15 mouse cellular contexts compared by ENCODE assay signal in the genomic region with DNA sequence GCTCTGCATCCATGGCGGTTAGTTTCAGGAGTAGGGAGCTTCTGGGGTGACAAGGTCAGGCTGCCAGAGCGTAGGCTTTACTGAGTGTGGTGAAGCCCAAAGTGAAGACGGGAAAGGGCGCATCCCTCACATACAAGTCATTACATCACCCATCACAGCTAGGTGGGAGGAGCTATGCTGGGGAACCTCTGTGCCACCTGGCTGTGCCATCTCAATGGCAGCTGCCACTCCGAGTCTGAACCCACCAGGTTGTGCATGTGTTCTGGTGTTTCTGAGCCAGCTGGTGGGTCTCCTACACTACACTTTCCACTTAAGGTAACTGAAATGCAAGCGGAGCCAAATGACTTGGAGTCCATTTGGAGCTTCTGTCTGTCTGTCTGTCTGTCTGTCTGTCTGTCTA.
"Had no signal": no experiment of that assay in that cellular context is flagged by ENCODE, and none has a peak within 500 bp of the region (broad histone marks: within the 10 kb centered on the region; RNA-seq: fewer than 3 reads in every experiment).

No protein-coding gene starts in this region.

- DNase-seq: lung, adult 18-20 months; lung, embryonic 14.5 days; lung, postnatal 10 days; lung, postnatal 4 days; retina, postnatal 1 day; right cerebral cortex, adult 18-20 months; right cerebral cortex, postnatal 25 days; right cerebral cortex, postnatal 4 days; spleen, adult 18-20 months had no signal

- H3K4me2 ChIP-seq: liver, embryonic 12.5 days; lung, embryonic 14.5 days; midbrain, embryonic 11.5 days; midbrain, embryonic 13.5 days had no signal

- H3K4me3 ChIP-seq: liver, embryonic 12.5 days; midbrain, embryonic 13.5 days; myocyte had no signal

- H3K9ac ChIP-seq: liver, embryonic 12.5 days; liver, embryonic 14.5 days; midbrain, embryonic 13.5 days had no signal

- H3K27ac ChIP-seq: liver, embryonic 12.5 days; liver, embryonic 14.5 days; midbrain, embryonic 13.5 days had no signal

- H3K36me3 ChIP-seq: liver, embryonic 12.5 days; midbrain, embryonic 13.5 days had no signal

- H3K9me3 ChIP-seq: liver, embryonic 12.5 days; midbrain, embryonic 13.5 days had no signal

- ATAC-seq: liver, embryonic 12.5 days; midbrain, embryonic 13.5 days; midbrain, embryonic 16.5 days had no signal

- H3K4me1 ChIP-seq: liver, embryonic 12.5 days had no signal
